Mouse (Mus musculus): ENCODE measurements around the gene Vangl1. TPM values are rescaled to one million over a fixed set of nuclear protein-coding genes. Genes with fewer than 3 reads are reported as not detected.

Vangl1 gene
- polyA plus RNA-seq, 2 experiments, result 22.7 to 24.7 TPM

DNA sequence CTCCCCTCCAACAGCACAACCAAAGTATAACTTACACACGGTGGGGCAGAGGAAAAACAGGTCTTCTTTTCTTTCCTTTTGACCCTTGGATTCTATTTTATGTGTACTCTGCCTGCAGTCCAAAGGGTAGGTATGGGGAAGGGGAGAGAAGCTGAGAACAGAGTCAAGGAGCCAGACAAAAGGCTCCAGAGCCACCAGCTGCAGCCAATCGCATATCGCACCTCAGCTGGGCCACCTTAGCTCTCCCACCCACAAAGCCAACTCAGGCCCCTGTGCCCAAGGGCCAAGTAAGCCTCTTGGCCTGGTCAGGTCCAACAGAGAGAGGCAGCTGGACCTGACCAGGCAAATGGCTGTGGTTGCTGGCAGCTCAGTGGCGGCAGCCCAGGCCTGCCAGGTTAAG lies 52.0 kb downstream of the Vangl1 start:
- no peaks in the 10 kb centered on the region for H3K9me3 ChIP-seq (ENCODE audit: control insufficient read depth, low read length)
- H3K9ac ChIP-seq (ENCODE audit: low read depth, low read length, severe bottlenecking), result no peak overlapping the region
- no peak overlapping the region for H3K4me3 ChIP-seq (replicated peaks; ENCODE audit: low read length)
- ATAC-seq (ENCODE audit: low FRiP score, low read depth), result no peak
- WGBS, result 30% methylated on average over 4 of the region's 4 CpGs
- H3K4me2 ChIP-seq (replicated peaks; ENCODE audit: low read depth, low read length, severe bottlenecking), result no peak overlapping the region
- peaks cover 24% of the 10 kb centered on the region for H3K4me1 ChIP-seq (ENCODE audit: control insufficient read depth, insufficient read depth, low read length)
- no peak overlapping the region for H3K27ac ChIP-seq (replicated peaks; ENCODE audit: low read depth, low read length)
- no peak for DNase-seq (ENCODE audit: low spot score)
- H3K36me3 ChIP-seq (ENCODE audit: control insufficient read depth, insufficient read depth, low read length), result peaks cover 10% of the 10 kb centered on the region; the same call in 1 of the 2 replicates
- H3K27me3 ChIP-seq (ENCODE audit: control insufficient read depth, insufficient read depth, low read length), result no peaks in the 10 kb centered on the region
- no peak for TF ChIP-seq POLR2A (IDR thresholded peaks at IDR 0.05; ENCODE audit: borderline replicate concordance, extremely low read depth, insufficient read depth, insufficient read length)

DNA sequence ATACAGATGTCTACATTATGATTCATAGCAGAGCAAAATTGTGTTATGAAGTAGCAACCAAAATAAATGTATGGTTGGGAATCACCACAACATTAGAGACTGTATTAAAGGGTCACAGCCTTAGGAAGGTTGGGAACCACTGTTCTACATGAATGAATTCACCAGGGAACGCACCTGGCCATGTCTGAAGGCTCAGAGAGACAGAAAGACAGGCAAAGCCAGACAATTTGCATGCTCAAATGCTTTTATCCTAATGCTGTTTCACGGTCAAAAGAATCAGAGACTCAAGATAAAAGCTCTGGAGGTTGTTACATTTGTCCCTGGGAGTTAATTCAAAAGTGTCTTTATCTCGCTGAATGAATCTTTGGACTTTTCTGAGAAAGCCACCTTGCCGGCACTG lies 52.6 kb downstream of the Vangl1 start:
- no peak for TF ChIP-seq POLR2A (IDR thresholded peaks at IDR 0.05; ENCODE audit: borderline replicate concordance, extremely low read depth, insufficient read depth, insufficient read length)
- ATAC-seq (ENCODE audit: low FRiP score, low read depth) (no peak), DNase-seq (ENCODE audit: low spot score) (no peak)
- Histone ChIP-seq H3K9ac (ENCODE audit: low read depth, low read length, severe bottlenecking) (no peak overlapping the region), H3K4me2 (replicated peaks; ENCODE audit: low read depth, low read length, severe bottlenecking) (no peak overlapping the region), H3K4me1 (ENCODE audit: control insufficient read depth, insufficient read depth, low read length) (peaks cover 24% of the 10 kb centered on the region), H3K27ac (replicated peaks; ENCODE audit: low read depth, low read length) (no peak overlapping the region), H3K27me3 (ENCODE audit: control insufficient read depth, insufficient read depth, low read length) (no peaks in the 10 kb centered on the region), H3K4me3 (replicated peaks; ENCODE audit: low read length) (no peak overlapping the region), H3K36me3 (ENCODE audit: control insufficient read depth, insufficient read depth, low read length) (0 out of 2 replicates have a peak, but pooled peaks cover 4% of the 10 kb centered on the region), H3K9me3 (ENCODE audit: control insufficient read depth, low read length) (no peaks in the 10 kb centered on the region)
- 74% methylated on average over 4 of the region's 4 CpGs for WGBS

DNA sequence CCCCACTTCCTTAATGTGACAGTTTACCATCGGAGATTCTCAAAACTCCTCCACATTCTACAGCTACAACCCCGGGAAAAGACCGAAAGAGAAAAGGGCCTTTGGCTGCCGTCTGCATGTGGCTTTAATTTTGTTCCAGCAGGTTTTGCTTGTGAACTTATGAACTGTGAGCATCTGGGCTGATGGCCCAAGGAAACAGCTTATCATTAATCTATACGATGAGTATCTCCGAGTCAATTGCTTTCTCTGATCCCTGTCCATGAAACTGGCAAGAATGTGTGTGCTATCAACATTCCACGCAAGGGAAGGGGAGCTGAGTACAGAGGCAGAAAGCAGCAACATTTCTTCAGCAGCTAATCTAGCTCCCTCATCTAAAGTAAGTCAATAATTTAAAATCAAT lies 54.6 kb downstream of the Vangl1 start:
- H3K9ac ChIP-seq (ENCODE audit: low read depth, low read length, severe bottlenecking), result no peak overlapping the region
- ATAC-seq (ENCODE audit: low FRiP score, low read depth) (peak; percentile 61), DNase-seq (ENCODE audit: low spot score) (peak; percentile 64)
- H3K9me3 ChIP-seq (ENCODE audit: control insufficient read depth, low read length), result no peaks in the 10 kb centered on the region
- WGBS, result 17% methylated on average over 7 of the region's 7 CpGs
- no peaks in the 10 kb centered on the region for H3K36me3 ChIP-seq (ENCODE audit: control insufficient read depth, insufficient read depth, low read length)
- no peaks in the 10 kb centered on the region for H3K27me3 ChIP-seq (ENCODE audit: control insufficient read depth, insufficient read depth, low read length)
- no peak for TF ChIP-seq POLR2A (IDR thresholded peaks at IDR 0.05; ENCODE audit: borderline replicate concordance, extremely low read depth, insufficient read depth, insufficient read length)
- no peak overlapping the region for H3K4me2 ChIP-seq (replicated peaks; ENCODE audit: low read depth, low read length, severe bottlenecking)
- peaks cover 16% of the 10 kb centered on the region; the same call in 1 of the 2 replicates for H3K4me1 ChIP-seq (ENCODE audit: control insufficient read depth, insufficient read depth, low read length)
- H3K27ac ChIP-seq (replicated peaks; ENCODE audit: low read depth, low read length), result no peak overlapping the region
- H3K4me3 ChIP-seq (replicated peaks; ENCODE audit: low read length), result no peak overlapping the region

DNA sequence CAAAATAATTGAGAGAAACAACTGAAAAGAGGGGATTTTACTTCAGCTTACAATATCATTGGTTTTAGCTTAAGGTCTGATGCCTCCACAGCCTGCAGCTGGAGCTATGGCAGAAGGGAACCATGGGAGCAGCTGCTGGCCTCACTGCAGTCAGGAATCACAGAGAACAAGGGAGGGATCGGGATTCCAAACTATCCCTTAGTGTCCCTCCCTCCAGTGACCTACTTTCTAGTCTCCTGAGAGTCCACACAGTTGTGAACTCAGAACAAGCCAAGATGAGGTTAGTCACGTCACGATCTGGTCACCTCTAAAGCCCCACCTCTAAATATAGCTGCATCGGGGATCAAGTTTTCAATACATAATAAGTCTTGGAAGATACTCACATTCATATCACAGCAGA lies 57.3 kb downstream of the Vangl1 start:
- Histone ChIP-seq H3K4me1 (ENCODE audit: control insufficient read depth, insufficient read depth, low read length) (peaks cover 11% of the 10 kb centered on the region; the same call in 1 of the 2 replicates), H3K9ac (ENCODE audit: low read depth, low read length, severe bottlenecking) (no peak overlapping the region), H3K27me3 (ENCODE audit: control insufficient read depth, insufficient read depth, low read length) (no peaks in the 10 kb centered on the region), H3K4me2 (replicated peaks; ENCODE audit: low read depth, low read length, severe bottlenecking) (no peak overlapping the region), H3K27ac (replicated peaks; ENCODE audit: low read depth, low read length) (no peak overlapping the region), H3K9me3 (ENCODE audit: control insufficient read depth, low read length) (no peaks in the 10 kb centered on the region), H3K4me3 (replicated peaks; ENCODE audit: low read length) (no peak overlapping the region), H3K36me3 (ENCODE audit: control insufficient read depth, insufficient read depth, low read length) (no peaks in the 10 kb centered on the region)
- no peak for TF ChIP-seq POLR2A (IDR thresholded peaks at IDR 0.05; ENCODE audit: borderline replicate concordance, extremely low read depth, insufficient read depth, insufficient read length)
- WGBS, result 83% methylated on average over 4 of the region's 4 CpGs
- DNase-seq (ENCODE audit: low spot score) (no peak), ATAC-seq (ENCODE audit: low FRiP score, low read depth) (no peak)

DNA sequence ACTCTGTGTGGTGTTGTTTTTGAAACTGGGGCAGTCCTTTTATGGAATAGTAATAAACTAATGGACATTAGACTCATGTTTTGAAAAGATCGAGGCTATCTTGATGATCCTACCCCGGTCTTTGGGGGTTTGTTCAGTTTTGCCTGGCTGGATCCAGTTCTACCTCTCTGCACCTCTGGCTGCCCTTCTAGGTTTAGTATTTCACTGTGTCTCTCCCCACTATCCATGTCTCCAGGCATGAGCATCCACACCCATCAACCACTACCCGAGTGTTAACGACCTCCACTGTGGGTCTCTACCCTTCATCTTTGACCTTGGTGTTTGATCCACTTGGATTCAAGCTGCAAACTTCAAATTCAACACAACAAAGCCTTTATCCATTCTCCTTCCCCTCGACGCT lies 58.1 kb downstream of the Vangl1 start:
- DNase-seq (ENCODE audit: low spot score) (no peak), ATAC-seq (ENCODE audit: low FRiP score, low read depth) (no peak)
- TF ChIP-seq POLR2A (IDR thresholded peaks at IDR 0.05; ENCODE audit: borderline replicate concordance, extremely low read depth, insufficient read depth, insufficient read length), result no peak
- Histone ChIP-seq H3K27me3 (ENCODE audit: control insufficient read depth, insufficient read depth, low read length) (no peaks in the 10 kb centered on the region), H3K4me1 (ENCODE audit: control insufficient read depth, insufficient read depth, low read length) (peaks cover 11% of the 10 kb centered on the region; the same call in 1 of the 2 replicates), H3K36me3 (ENCODE audit: control insufficient read depth, insufficient read depth, low read length) (no peaks in the 10 kb centered on the region), H3K4me2 (replicated peaks; ENCODE audit: low read depth, low read length, severe bottlenecking) (no peak overlapping the region), H3K9me3 (ENCODE audit: control insufficient read depth, low read length) (no peaks in the 10 kb centered on the region), H3K4me3 (replicated peaks; ENCODE audit: low read length) (no peak overlapping the region), H3K27ac (replicated peaks; ENCODE audit: low read depth, low read length) (no peak overlapping the region), H3K9ac (ENCODE audit: low read depth, low read length, severe bottlenecking) (no peak overlapping the region)
- 66% methylated on average over 6 of the region's 6 CpGs for whole genome bisulfite sequencing
